Mouse (Mus musculus) cerebellum, adult 9-11 months (tissue): ENCODE data around the gene Slc1a1.

Experiments used
- DNase-seq: peaks from one replicate; pipeline ENCODE4 v3.0.0; 2022

Slc1a1 gene

GRCm38 (mm10) chr19:28926366-28926765 is 91.5 kb downstream of the Slc1a1 start:
- no peak for DNase-seq

GRCm38 (mm10) chr19:28927396-28927795 is 92.5 kb downstream of the Slc1a1 start:
- no peak for DNase-seq

GRCm38 (mm10) chr19:28929034-28929433 is 94.2 kb downstream of the Slc1a1 start:
- DNase-seq: no peak

- DNase-seq: no peak
These were observed 100.0 kb downstream of the Slc1a1 start for GRCm38 (mm10) chr19:28934897-28935296.

GRCm38 (mm10) chr19:28940135-28940874 is 105.5 kb downstream of the Slc1a1 start:
- no peak for DNase-seq

GRCm38 (mm10) chr19:28941271-28941670 is 106.4 kb downstream of the Slc1a1 start:
- no peak for DNase-seq

- DNase-seq: no peak
These were observed 111.9 kb downstream of the Slc1a1 start for GRCm38 (mm10) chr19:28946782-28947181.

- DNase-seq: no peak
These were observed 112.5 kb downstream of the Slc1a1 start for GRCm38 (mm10) chr19:28947311-28947710.

GRCm38 (mm10) chr19:28951251-28951650 is 116.4 kb downstream of the Slc1a1 start:
- no peak for DNase-seq

- no peak for DNase-seq
These were observed 128.3 kb downstream of the Slc1a1 start for GRCm38 (mm10) chr19:28963113-28963512.

- DNase-seq: no peak
These were observed 128.6 kb downstream of the Slc1a1 start for GRCm38 (mm10) chr19:28963513-28963841.
